Mouse (Mus musculus) heart, embryonic 16.5 days (tissue): ENCODE measurements around the gene Gm12258. TPM values are rescaled to one million over a fixed set of nuclear protein-coding genes. Genes with fewer than 3 reads are reported as not detected.

ENCODE experiments used
- ATAC-seq: fragments of 200-750 bp; cut with Nextera tagmentation; replicated peaks from 2 replicates; pipeline ENCODE4 v1.8.0; 2017; ENCODE audit warnings: moderate number of reproducible peaks; ENCODE audit not compliant: insufficient read depth, low FRiP score; ENCODE audit errors: extremely low read depth
- H3K27ac ChIP-seq: fragments of 300-500 bp; sonication (generic); 2 replicates; pipeline ENCODE4 v1.5.1; 2014; ENCODE audit warnings: mild to moderate bottlenecking, low read length, control low read depth, moderate library complexity
- H3K27me3 ChIP-seq: fragments of 300-500 bp; sonication (generic); 2 replicates; pipeline ENCODE4 v1.6.1; 2014; ENCODE audit warnings: low read length, mixed read lengths; ENCODE audit not compliant: control insufficient read depth, insufficient read depth
- H3K36me3 ChIP-seq: fragments of 300-500 bp; sonication (generic); 2 replicates; pipeline ENCODE4 v1.6.1; 2014; ENCODE audit not compliant: control insufficient read depth, insufficient read depth
- H3K4me1 ChIP-seq: fragments of 300-500 bp; sonication (generic); 2 replicates; pipeline ENCODE4 v1.6.1; 2014; ENCODE audit warnings: low read length, mixed read lengths; ENCODE audit not compliant: control insufficient read depth, insufficient read depth
- H3K4me2 ChIP-seq: fragments of 300-500 bp; sonication (generic); 2 replicates; pipeline ENCODE4 v1.6.1; 2014; ENCODE audit warnings: low read depth, mild to moderate bottlenecking, control low read depth, low read length
- H3K4me3 ChIP-seq: fragments of 300-500 bp; sonication (generic); 2 replicates; pipeline ENCODE4 v1.5.1; 2014; ENCODE audit warnings: mild to moderate bottlenecking, control low read depth, low read length
- H3K9ac ChIP-seq: fragments of 300-500 bp; sonication (generic); 2 replicates; pipeline ENCODE4 v1.6.1; 2014; ENCODE audit warnings: low read length, control low read depth
- H3K9me3 ChIP-seq: fragments of 300-500 bp; sonication (generic); replicated peaks from 2 replicates; pipeline ENCODE4 v1.6.1; 2016; ENCODE audit warnings: low read length; ENCODE audit not compliant: control insufficient read depth
- WGBS: fragments of 180-500 bp; shearing (Covaris S2); extraction: QIAGEN DNeasy Blood & Tissue Kit; methylation state at CpG from one replicate; pipeline ENCODE4 v1.1.7; 2014; 5-methylcytosine and 5-hydroxymethylcytosine counted together
- polyA plus RNA-seq: library from polyadenylated mRNA; unstranded; fragments of >200 nt; fragmentation: Nextera tagmentation; extraction: Ambion mirVana; gene quantifications from 2 replicates; pipeline ENCODE4 v1.2.1, GENCODE M21; 2015

Gm12258 gene
- polyA plus RNA-seq, 1 experiment from 2014 or later = 5.1 TPM

- Histone ChIP-seq H3K4me2 (no peak overlapping the region), H3K9ac (no peak overlapping the region)
- 77% methylated on average over 8 of the region's 8 CpGs for WGBS
These were observed 36.8 kb downstream of the Gm12258 start for GRCm38 (mm10) chr11:58883756-58884155.

GRCm38 (mm10) chr11:58890511-58890910 lies 43.6 kb downstream of the Gm12258 start:
- H3K4me2 ChIP-seq = no peak overlapping the region
- H3K36me3 ChIP-seq = peaks cover 31% of the 10 kb centered on the region

More at GRCm38 (mm10) chr11:58883756-58884155, 36.8 kb downstream of the Gm12258 start:
- ATAC-seq = no peak
- Histone ChIP-seq H3K27me3 (no peaks in the 10 kb centered on the region), H3K9me3 (no peaks in the 10 kb centered on the region), H3K4me1 (no peaks in the 10 kb centered on the region), H3K4me3 (no peak overlapping the region), H3K27ac (no peak overlapping the region), H3K36me3 (peaks cover 18% of the 10 kb centered on the region)

GRCm38 (mm10) chr11:58894456-58894855 lies 47.5 kb downstream of the Gm12258 start:
- Histone ChIP-seq H3K36me3 (peaks cover 39% of the 10 kb centered on the region), H3K4me1 (no peaks in the 10 kb centered on the region)

More at GRCm38 (mm10) chr11:58890511-58890910, 43.6 kb downstream of the Gm12258 start:
- Histone ChIP-seq H3K27ac (no peak overlapping the region), H3K4me1 (no peaks in the 10 kb centered on the region), H3K4me3 (no peak overlapping the region), H3K27me3 (no peaks in the 10 kb centered on the region), H3K9ac (no peak overlapping the region), H3K9me3 (no peaks in the 10 kb centered on the region)
- ATAC-seq = no peak
- WGBS = 73% methylated on average over 10 of the region's 10 CpGs

GRCm38 (mm10) chr11:58897485-58897884 lies 50.5 kb downstream of the Gm12258 start:
- H3K27ac ChIP-seq = no peak overlapping the region
- H3K4me1 ChIP-seq = no peaks in the 10 kb centered on the region; the same call in 1 of the 2 replicates
- peaks cover 34% of the 10 kb centered on the region for H3K36me3 ChIP-seq
- no peaks in the 10 kb centered on the region for H3K9me3 ChIP-seq
- no peak for ATAC-seq
- no peak overlapping the region for H3K4me2 ChIP-seq
- H3K9ac ChIP-seq = no peak overlapping the region
- H3K4me3 ChIP-seq = no peak overlapping the region
- 83% methylated on average over 6 of the region's 6 CpGs for WGBS
- H3K27me3 ChIP-seq = no peaks in the 10 kb centered on the region

More at GRCm38 (mm10) chr11:58894456-58894855, 47.5 kb downstream of the Gm12258 start:
- Histone ChIP-seq H3K27ac (no peak overlapping the region), H3K9me3 (no peaks in the 10 kb centered on the region), H3K4me2 (no peak overlapping the region), H3K4me3 (no peak overlapping the region), H3K27me3 (no peaks in the 10 kb centered on the region), H3K9ac (no peak overlapping the region)
- 80% methylated on average over 6 of the region's 6 CpGs for WGBS
- ATAC-seq = no peak

GRCm38 (mm10) chr11:58901080-58901479 lies 54.1 kb downstream of the Gm12258 start:
- no peak for ATAC-seq
- Histone ChIP-seq H3K4me1 (peaks cover 8% of the 10 kb centered on the region), H3K27me3 (no peaks in the 10 kb centered on the region)

GRCm38 (mm10) chr11:58903511-58904409 lies 56.8 kb downstream of the Gm12258 start, which contains the start of gene Zfp39:
Gene Zfp39 (minus strand): TSS chr11:58904225.
- Histone ChIP-seq H3K27ac (peak within 1 kb of the TSS; percentile 94), H3K9ac (peak within 1 kb of the TSS; percentile 90), H3K4me1 (peaks cover 8% of the 10 kb centered on the region), H3K27me3 (no peaks in the 10 kb centered on the region), H3K9me3 (no peaks in the 10 kb centered on the region), H3K4me3 (peak within 1 kb of the TSS; percentile 87), H3K36me3 (peaks cover 15% of the 10 kb centered on the region), H3K4me2 (peak within 1 kb of the TSS; percentile 95)
- under 1% methylated on average over 38 of the region's 40 CpGs for WGBS
- ATAC-seq = peak; percentile 98

More at GRCm38 (mm10) chr11:58901080-58901479, 54.1 kb downstream of the Gm12258 start:
- Histone ChIP-seq H3K36me3 (peaks cover 24% of the 10 kb centered on the region), H3K27ac (no peak overlapping the region), H3K4me2 (no peak overlapping the region), H3K9ac (no peak overlapping the region), H3K4me3 (no peak overlapping the region), H3K9me3 (no peaks in the 10 kb centered on the region)

- WGBS = 4% methylated on average over 8 of the region's 8 CpGs
- peak overlapping the region; percentile 95 for H3K4me2 ChIP-seq
- ATAC-seq = peak; percentile 15; the same call in 1 of the 2 replicates
- peaks cover 14% of the 10 kb centered on the region for H3K36me3 ChIP-seq
- H3K9me3 ChIP-seq = no peaks in the 10 kb centered on the region
- no peaks in the 10 kb centered on the region for H3K27me3 ChIP-seq
- peak overlapping the region; percentile 87 for H3K4me3 ChIP-seq
- peak overlapping the region; percentile 63; the same call in 1 of the 2 replicates for H3K27ac ChIP-seq
- H3K4me1 ChIP-seq = peaks cover 8% of the 10 kb centered on the region
- H3K9ac ChIP-seq = peak overlapping the region; percentile 90
These were observed 57.4 kb downstream of the Gm12258 start for GRCm38 (mm10) chr11:58904410-58904718.

- H3K27ac ChIP-seq = no peak overlapping the region
- H3K27me3 ChIP-seq = no peaks in the 10 kb centered on the region
- no peak for ATAC-seq
- peaks cover 8% of the 10 kb centered on the region for H3K4me1 ChIP-seq
- no peak overlapping the region for H3K9ac ChIP-seq
- H3K9me3 ChIP-seq = no peaks in the 10 kb centered on the region
- 0 out of 2 replicates have a peak overlapping the region, but pooled peaks have one; percentile 95 for H3K4me2 ChIP-seq
- H3K36me3 ChIP-seq = peaks cover 13% of the 10 kb centered on the region
- 50% methylated on average over 5 of the region's 6 CpGs for WGBS
- no peak overlapping the region for H3K4me3 ChIP-seq
These were observed 57.9 kb downstream of the Gm12258 start for GRCm38 (mm10) chr11:58904838-58905237.
